Mouse (Mus musculus): ENCODE measurements at regions not wholly inside any gene's neighbourhood (a gene's known extent, or its start where the extent isn't known, plus 50 kb on each side); places are given as distances from the start of the nearest gene placed in this dataset.

GRCm38 (mm10) chr3:52608086-52608426 lies 339.9 kb downstream of the Foxo1 start:
- TF ChIP-seq POLR2A (IDR thresholded peaks at IDR 0.05; ENCODE audit: insufficient read depth, low read depth, low read length) = no peak
- no peak for TF ChIP-seq CTCF (IDR thresholded peaks at IDR 0.05; ENCODE audit: insufficient read depth, low read depth, low read length)

All from olfactory bulb, adult 2 months (tissue).